Mouse (Mus musculus) liver (tissue): ENCODE measurements around the gene Pald1.
A peak's percentile ranks its signal among the peaks of the same experiment; 100 is the strongest.

Experiments used
- DNase-seq: peaks from one replicate; pipeline ENCODE4 v3.0.0-alpha.2; 2020; ENCODE audit warnings: mixed read lengths

Pald1 gene

GRCm38 (mm10) chr10:61273844-61274215 is 109.5 kb downstream of the Pald1 start:
- no peak for DNase-seq

GRCm38 (mm10) chr10:61273081-61273843 is 110.1 kb downstream of the Pald1 start, which contains the start of gene Adamts14:
Gene Adamts14, minus strand, starts transcription at chr10:61273438.
- DNase-seq: peak; percentile 40

- no peak for DNase-seq
Measured at GRCm38 (mm10) chr10:61272631-61273030, 110.7 kb downstream of the Pald1 start.

- DNase-seq: no peak
Measured at GRCm38 (mm10) chr10:61272089-61272626, 111.2 kb downstream of the Pald1 start.
